Comparison of ENCODE assay signal across 8 mouse cellular contexts in genomic region chr12:98747380-98747753, GRCm38 (mm10). TPM values are rescaled to one million over a fixed set of nuclear protein-coding genes. Genes with fewer than 3 reads are reported as not detected.
DNase-seq lines count a peak whose midpoint lies in the region; ATAC-seq and TF ChIP-seq lines count a peak whose summit lies in the region.

No protein-coding gene starts in this region.

- TF ChIP-seq POLR2A in ES-Bruce4 (IDR thresholded peaks at IDR 0.05; ENCODE audit: insufficient read depth, low read length): no peak

- no peak for TF ChIP-seq EP300 in ES-Bruce4 (IDR thresholded peaks at IDR 0.05; ENCODE audit: insufficient read depth, low read depth, low read length)

- peak; percentile 29; the same call in 1 of the 2 replicates for ATAC-seq in heart, embryonic 14.5 days (ENCODE audit: insufficient number of reproducible peaks, insufficient read depth, low FRiP score, low read depth)
- peak; percentile 51; the same call in 1 of the 2 replicates for ATAC-seq in embryonic facial prominence, embryonic 11.5 days (replicated peaks; ENCODE audit: insufficient number of reproducible peaks, low FRiP score, low TSS enrichment, low read depth)
- peak; percentile 36 for ATAC-seq in intestine, embryonic 16.5 days
- peak; percentile 66 for ATAC-seq in midbrain, embryonic 16.5 days

- 0 out of 2 replicates have a peak, but pooled peaks cover 19% of the 10 kb centered on the region for H3K36me3 ChIP-seq in heart, embryonic 14.5 days (ENCODE audit: control insufficient read depth, insufficient read depth, low read length)
- peaks cover 4% of the 10 kb centered on the region for H3K36me3 ChIP-seq in ES-Bruce4 (ENCODE audit: control insufficient read depth, insufficient read depth, low read length, poor library complexity, severe bottlenecking)
- H3K36me3 ChIP-seq in embryonic facial prominence, embryonic 11.5 days (replicated peaks; ENCODE audit: control insufficient read depth, insufficient read depth, low read depth, low read length): no peaks in the 10 kb centered on the region
- no peaks in the 10 kb centered on the region for H3K36me3 ChIP-seq in intestine, embryonic 16.5 days (ENCODE audit: control insufficient read depth, insufficient read depth, low read length)
- H3K36me3 ChIP-seq in midbrain, embryonic 16.5 days (ENCODE audit: control insufficient read depth, insufficient read depth, low read length): no peaks in the 10 kb centered on the region

- DNase-seq in heart, adult 9 months (ENCODE audit: low spot score in 2 of 2): no peak
- peak; percentile 44 for DNase-seq in embryonic facial prominence, embryonic 11.5 days (ENCODE audit: low spot score)
- DNase-seq in ovary, postnatal 14 days (ENCODE audit: low spot score): no peak
- no peak for DNase-seq in right cerebral cortex, adult 18-20 months

- TF ChIP-seq CTCF in ES-Bruce4 (IDR thresholded peaks at IDR 0.05; ENCODE audit: low read depth, low read length): no peak

- H3K9ac ChIP-seq in heart, embryonic 14.5 days (ENCODE audit: low read length): peak overlapping the region; percentile 96
- H3K9ac ChIP-seq in ES-Bruce4 (ENCODE audit: low read depth, poor library complexity, severe bottlenecking): peak overlapping the region; percentile 97
- peak overlapping the region; percentile 94 for H3K9ac ChIP-seq in embryonic facial prominence, embryonic 11.5 days (replicated peaks; ENCODE audit: low read length)
- peak overlapping the region; percentile 84 for H3K9ac ChIP-seq in intestine, embryonic 16.5 days (ENCODE audit: low read depth, low read length)
- peak overlapping the region; percentile 88 for H3K9ac ChIP-seq in midbrain, embryonic 16.5 days (ENCODE audit: low read depth, low read length)

- peaks cover 3 to 24% of the 10 kb centered on the region in 2 experiments; a peak in 2 of 4 replicates for H3K4me1 ChIP-seq in heart, embryonic 14.5 days (ENCODE audit: control insufficient read depth in 2 of 2, insufficient read depth in 2 of 2, low read length in 2 of 2)
- no peaks in the 10 kb centered on the region for H3K4me1 ChIP-seq in ES-Bruce4 (ENCODE audit: control insufficient read depth, insufficient read depth, low read length)
- no peaks in the 10 kb centered on the region for H3K4me1 ChIP-seq in embryonic facial prominence, embryonic 11.5 days (ENCODE audit: control insufficient read depth, insufficient read depth, low read length)
- peaks cover 17% of the 10 kb centered on the region for H3K4me1 ChIP-seq in intestine, embryonic 16.5 days (ENCODE audit: control insufficient read depth, insufficient read depth, low read length)
- H3K4me1 ChIP-seq in midbrain, embryonic 16.5 days (ENCODE audit: control insufficient read depth, insufficient read depth, low read length): peaks cover 36% of the 10 kb centered on the region

- no peaks in the 10 kb centered on the region for H3K27me3 ChIP-seq in heart, embryonic 14.5 days (ENCODE audit: control insufficient read depth, insufficient read depth, low read length)
- H3K27me3 ChIP-seq in ES-Bruce4 (ENCODE audit: control insufficient read depth, insufficient read depth, low read length, poor library complexity, severe bottlenecking): no peaks in the 10 kb centered on the region
- no peaks in the 10 kb centered on the region for H3K27me3 ChIP-seq in embryonic facial prominence, embryonic 11.5 days (ENCODE audit: control insufficient read depth, insufficient read depth, low read length)
- H3K27me3 ChIP-seq in intestine, embryonic 16.5 days (replicated peaks; ENCODE audit: control insufficient read depth, insufficient read depth, low read length): no peaks in the 10 kb centered on the region
- H3K27me3 ChIP-seq in midbrain, embryonic 16.5 days (ENCODE audit: control insufficient read depth, insufficient read depth, low read depth, low read length): no peaks in the 10 kb centered on the region

- peak overlapping the region; percentile 81 for H3K4me2 ChIP-seq in heart, embryonic 14.5 days (ENCODE audit: low read length)
- peak overlapping the region; percentile 76 for H3K4me2 ChIP-seq in embryonic facial prominence, embryonic 11.5 days (ENCODE audit: low read depth, low read length)
- H3K4me2 ChIP-seq in intestine, embryonic 16.5 days (ENCODE audit: low read depth, low read length): peak overlapping the region; percentile 71
- H3K4me2 ChIP-seq in midbrain, embryonic 16.5 days (ENCODE audit: low read length): peak overlapping the region; percentile 85

- WGBS in heart, embryonic 14.5 days: 0% methylated on average over 13 of the region's 14 CpGs
- 2% methylated on average over 14 of the region's 14 CpGs for WGBS in embryonic facial prominence, embryonic 11.5 days
- under 1% methylated on average over 14 of the region's 14 CpGs for WGBS in intestine, embryonic 16.5 days
- WGBS in midbrain, embryonic 16.5 days: under 1% methylated on average over 11 of the region's 14 CpGs

- H3K9me3 ChIP-seq in heart, embryonic 14.5 days (ENCODE audit: control insufficient read depth, low read length): no peaks in the 10 kb centered on the region
- no peaks in the 10 kb centered on the region for H3K9me3 ChIP-seq in ES-Bruce4 (replicated peaks; ENCODE audit: control insufficient read depth, insufficient read depth, low read length, poor library complexity, severe bottlenecking)
- no peaks in the 10 kb centered on the region for H3K9me3 ChIP-seq in embryonic facial prominence, embryonic 11.5 days (replicated peaks; ENCODE audit: control insufficient read depth, low read length)
- no peaks in the 10 kb centered on the region for H3K9me3 ChIP-seq in intestine, embryonic 16.5 days (ENCODE audit: control insufficient read depth, low read length)
- no peaks in the 10 kb centered on the region for H3K9me3 ChIP-seq in midbrain, embryonic 16.5 days (replicated peaks; ENCODE audit: control insufficient read depth, low read length, poor library complexity, severe bottlenecking)

- peak overlapping the region; percentile 25 to 89 for H3K27ac ChIP-seq in heart, embryonic 14.5 days (replicated peaks in 1 of 2; ENCODE audit: control insufficient read depth in 1 of 2, insufficient read depth in 1 of 2, low read depth in 2 of 2, low read length in 2 of 2)
- peak overlapping the region; percentile 38; the same call in 1 of the 2 replicates for H3K27ac ChIP-seq in ES-Bruce4 (ENCODE audit: insufficient read depth, low read length)
- peak overlapping the region; percentile 87 for H3K27ac ChIP-seq in embryonic facial prominence, embryonic 11.5 days (replicated peaks; ENCODE audit: low read depth, low read length)
- H3K27ac ChIP-seq in intestine, embryonic 16.5 days (ENCODE audit: low read length): peak overlapping the region; percentile 88
- peak overlapping the region; percentile 88 for H3K27ac ChIP-seq in midbrain, embryonic 16.5 days (ENCODE audit: low read length)

- H3K4me3 ChIP-seq in heart, embryonic 14.5 days (ENCODE audit: control insufficient read depth in 1 of 2, insufficient read depth in 1 of 2, low read depth in 1 of 2, low read length in 2 of 2): peak overlapping the region; percentile 60 to 92
- peak overlapping the region; percentile 90 for H3K4me3 ChIP-seq in ES-Bruce4 (ENCODE audit: low read depth, low read length)
- H3K4me3 ChIP-seq in embryonic facial prominence, embryonic 11.5 days (ENCODE audit: low read depth, low read length): peak overlapping the region; percentile 92
- H3K4me3 ChIP-seq in intestine, embryonic 16.5 days (ENCODE audit: low read length): peak overlapping the region; percentile 68
- H3K4me3 ChIP-seq in midbrain, embryonic 16.5 days (ENCODE audit: low read depth, low read length): peak overlapping the region; percentile 75

RNA-seq across cellular contexts. Expression of gene Zc3h14, which starts 0.6 kb away (rescaled TPM):
- polyA plus RNA-seq in heart, embryonic 14.5 days (2014; fragmentation: Nextera tagmentation; extraction: Ambion mirVana): 99.9 and 102 TPM in 2 replicates
- 155 and 157 TPM in 2 replicates for polyA plus RNA-seq in ES-Bruce4 (2011; ENCODE audit: insufficient read depth, insufficient read length, low read depth, missing spikeins)
- polyA plus RNA-seq in embryonic facial prominence, embryonic 11.5 days (2014; fragmentation: Nextera tagmentation; extraction: Ambion mirVana): 174 and 182 TPM in 2 replicates
- polyA plus RNA-seq in intestine, embryonic 16.5 days (2015; fragmentation: Nextera tagmentation; extraction: Ambion mirVana): 65.6 and 70.2 TPM in 2 replicates
- 103 and 109 TPM in 2 replicates for polyA plus RNA-seq in midbrain, embryonic 16.5 days (2015; fragmentation: Nextera tagmentation; extraction: Ambion mirVana)

RNA-seq across cellular contexts. Expression of gene Ptpn21, which starts 10.2 kb away (rescaled TPM):
- polyA plus RNA-seq in heart, embryonic 14.5 days (2014; fragmentation: Nextera tagmentation; extraction: Ambion mirVana): 14.1 and 14.4 TPM in 2 replicates
- polyA plus RNA-seq in ES-Bruce4 (2011; ENCODE audit: insufficient read depth, insufficient read length, low read depth, missing spikeins): 22.3 and 25.0 TPM in 2 replicates
- 5.3 TPM in 2 replicates for polyA plus RNA-seq in embryonic facial prominence, embryonic 11.5 days (2014; fragmentation: Nextera tagmentation; extraction: Ambion mirVana)
- 4.7 and 6.1 TPM in 2 replicates for polyA plus RNA-seq in intestine, embryonic 16.5 days (2015; fragmentation: Nextera tagmentation; extraction: Ambion mirVana)
- polyA plus RNA-seq in midbrain, embryonic 16.5 days (2015; fragmentation: Nextera tagmentation; extraction: Ambion mirVana): 4.0 and 4.9 TPM in 2 replicates

Comparison
In these comparisons a context has a peak if more than half of its experiments do, and no peak if none do; other contexts are left out.
1. H3K27ac ChIP-seq: peak in every context shown above with its lines; median percentile 88 in intestine, embryonic 16.5 days; 88 in midbrain, embryonic 16.5 days; 87 in embryonic facial prominence, embryonic 11.5 days; 57 in heart, embryonic 14.5 days; 38 in ES-Bruce4.